Mouse (Mus musculus) heart, embryonic 10.5 days (tissue): ENCODE results near the gene Ppib. TPM values are rescaled to one million over a fixed set of nuclear protein-coding genes. Genes with fewer than 3 reads are reported as not detected.

Source experiments
- DNase-seq: peaks from one replicate; pipeline ENCODE4 v3.0.0-alpha.2; 2017; ENCODE audit warnings: low spot score
- H3K27ac ChIP-seq: fragments of 300-500 bp; sonication (generic); 2 replicates; pipeline ENCODE4 v1.5.1; 2016; ENCODE audit warnings: mild to moderate bottlenecking
- H3K27me3 ChIP-seq: fragments of 300-500 bp; sonication (generic); 2 replicates; pipeline ENCODE4 v1.6.1; 2016; ENCODE audit warnings: mild to moderate bottlenecking; ENCODE audit not compliant: poor library complexity, insufficient read depth, severe bottlenecking
- H3K36me3 ChIP-seq: fragments of 300-500 bp; sonication (generic); 2 replicates; pipeline ENCODE4 v1.6.1; 2016; ENCODE audit warnings: mild to moderate bottlenecking, moderate library complexity
- H3K4me1 ChIP-seq: fragments of 300-500 bp; sonication (generic); 2 replicates; pipeline ENCODE4 v1.6.1; 2016; ENCODE audit warnings: mild to moderate bottlenecking
- H3K4me3 ChIP-seq: fragments of 300-500 bp; sonication (generic); 2 replicates; pipeline ENCODE4 v1.5.1; 2016; ENCODE audit warnings: mild to moderate bottlenecking, moderate library complexity
- H3K9me3 ChIP-seq: fragments of 300-500 bp; sonication (generic); 2 replicates; pipeline ENCODE4 v1.6.1; 2016; ENCODE audit warnings: mild to moderate bottlenecking, moderate library complexity
- WGBS: fragments of 180-500 bp; shearing (Covaris S2); methylation state at CpG from one replicate; pipeline ENCODE4 v1.1.7; 2016; 5-methylcytosine and 5-hydroxymethylcytosine counted together
- polyA plus RNA-seq: library from polyadenylated mRNA; unstranded; fragments of >200 nt; fragmentation: Nextera tagmentation; extraction: Ambion mirVana; gene quantifications from 2 replicates; pipeline ENCODE4 v1.2.1, GENCODE M21; 2016

The Ppib gene
- 448 and 551 TPM in 2 replicates for polyA plus RNA-seq

DNA sequence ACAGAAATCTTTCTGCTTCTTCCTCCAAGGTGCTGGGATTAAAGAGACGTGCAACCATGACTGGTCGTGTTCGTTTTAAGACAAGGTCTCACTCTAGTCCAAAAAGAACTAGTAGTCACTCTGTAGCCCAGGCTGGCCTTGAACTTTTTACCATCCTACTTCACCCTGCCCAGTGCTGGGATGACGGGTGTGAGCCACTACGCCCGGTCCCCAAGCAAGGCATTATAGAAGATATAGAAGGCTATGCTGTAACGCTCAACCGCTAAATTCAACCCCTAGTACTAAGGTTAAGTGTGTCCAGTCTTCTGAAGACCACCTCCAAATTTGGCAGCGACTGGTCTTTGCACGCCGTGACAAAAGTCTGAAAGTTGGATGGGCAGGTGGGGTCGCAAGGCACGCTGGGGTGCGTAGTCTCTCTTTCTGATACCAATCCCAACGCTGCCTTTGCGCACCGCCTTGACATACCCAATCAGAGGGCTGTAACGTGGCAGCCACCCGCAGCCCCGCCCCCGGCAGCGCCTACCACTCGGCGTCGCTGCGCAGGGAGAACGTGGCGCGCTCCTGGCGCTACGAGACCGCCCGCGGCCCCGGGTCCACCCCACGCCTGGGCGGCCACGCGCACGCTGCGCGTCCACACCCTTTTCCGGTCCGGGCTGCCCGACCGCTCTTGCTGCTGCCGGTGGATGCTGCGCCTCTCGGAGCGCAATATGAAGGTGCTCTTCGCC lies at the start of gene Ppib:
Gene Ppib (plus strand): TSS at position 640 of the 725 bp plus-strand sequence.
- Histone ChIP-seq H3K9me3 (no peaks in the 10 kb centered on the region), H3K27me3 (no peaks in the 10 kb centered on the region), H3K4me3 (peak within 1 kb of the TSS; percentile 85), H3K4me1 (peaks cover 23% of the 10 kb centered on the region), H3K27ac (peak within 1 kb of the TSS; percentile 93), H3K36me3 (peaks cover 26% of the 10 kb centered on the region)
- peak; percentile 99 for DNase-seq
- 1% methylated on average over 51 of the region's 51 CpGs for WGBS

DNA sequence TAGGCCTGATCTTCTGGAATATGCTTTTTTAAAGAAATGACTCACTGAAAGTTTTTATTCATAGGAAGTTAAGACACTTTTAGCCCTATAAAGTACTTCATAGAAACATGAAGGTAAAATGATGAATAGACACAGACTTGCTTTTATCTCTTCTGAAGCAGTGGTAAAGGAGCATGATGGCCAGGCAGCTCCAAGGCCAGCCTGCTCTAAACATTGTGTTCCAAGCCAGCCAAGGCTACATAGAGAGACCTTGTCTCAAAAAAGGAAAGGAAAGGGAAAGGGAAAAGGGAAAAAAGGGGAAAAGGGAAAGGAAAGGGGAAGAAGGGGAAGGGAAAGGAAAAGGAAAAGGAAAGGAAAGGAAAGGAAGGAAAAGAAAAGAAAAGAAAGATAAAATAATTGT lies 39.4 kb upstream of the Ppib start:
- no peak for DNase-seq

DNA sequence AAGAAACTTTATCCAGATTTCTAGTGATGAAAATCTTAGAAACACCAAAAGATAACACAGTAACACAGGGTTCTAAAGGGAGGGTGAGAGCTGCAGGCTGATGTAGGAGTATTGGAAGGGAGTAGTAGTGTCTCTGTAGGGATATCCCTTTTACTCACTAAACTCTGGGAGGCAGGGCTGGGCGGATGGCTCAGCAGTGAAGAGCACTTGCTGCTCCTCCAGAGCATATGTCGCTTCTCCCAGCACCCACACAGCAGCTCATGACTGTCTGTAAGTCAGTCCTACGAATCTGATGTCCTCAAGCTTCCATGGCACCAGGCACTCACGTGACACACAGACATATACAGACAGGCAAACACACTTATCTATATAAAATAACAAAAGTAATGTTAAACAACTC lies 21.9 kb upstream of the Ppib start:
- Histone ChIP-seq H3K4me1 (0 out of 2 replicates have a peak, but pooled peaks cover 3% of the 10 kb centered on the region), H3K9me3 (no peaks in the 10 kb centered on the region), H3K36me3 (peaks cover 48% of the 10 kb centered on the region), H3K4me3 (no peak overlapping the region), H3K27ac (no peak overlapping the region), H3K27me3 (no peaks in the 10 kb centered on the region)
- WGBS, result 81% methylated on average over 4 of the region's 4 CpGs
- DNase-seq, result peak; percentile 13

More for the DNA sequence above, 39.4 kb upstream of the Ppib start:
- no peak overlapping the region for H3K4me3 ChIP-seq
- no peaks in the 10 kb centered on the region for H3K4me1 ChIP-seq
- no peaks in the 10 kb centered on the region for H3K9me3 ChIP-seq
- H3K36me3 ChIP-seq, result peaks cover 23% of the 10 kb centered on the region
- no peaks in the 10 kb centered on the region for H3K27me3 ChIP-seq
- H3K27ac ChIP-seq, result no peak overlapping the region

DNA sequence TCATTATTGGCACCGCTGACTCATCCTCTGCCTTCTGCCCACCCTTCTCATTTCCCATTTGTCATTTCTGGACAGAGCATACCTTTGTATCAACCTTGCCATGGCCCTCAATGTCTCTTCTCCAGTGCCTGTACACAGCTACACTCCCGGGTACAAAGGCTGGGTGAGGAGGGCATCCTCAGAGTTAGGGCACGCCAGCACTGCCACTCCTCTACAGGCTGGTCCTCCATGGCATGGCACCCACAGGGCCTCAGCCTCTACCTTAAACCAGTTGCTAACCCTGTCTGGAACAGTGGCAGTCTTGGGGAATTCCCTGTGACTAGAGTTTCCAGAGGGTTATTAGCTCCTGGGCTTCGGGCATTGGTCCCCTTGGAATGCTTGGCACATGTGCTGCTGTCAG lies 21.4 kb upstream of the Ppib start:
- peaks cover 48% of the 10 kb centered on the region for H3K36me3 ChIP-seq
- 91% methylated on average over 4 of the region's 4 CpGs for WGBS
- peak; percentile 65 for DNase-seq
- H3K4me1 ChIP-seq, result 0 out of 2 replicates have a peak, but pooled peaks cover 3% of the 10 kb centered on the region
- no peak overlapping the region for H3K4me3 ChIP-seq
- no peaks in the 10 kb centered on the region for H3K27me3 ChIP-seq
- no peak overlapping the region for H3K27ac ChIP-seq
- no peaks in the 10 kb centered on the region for H3K9me3 ChIP-seq

DNA sequence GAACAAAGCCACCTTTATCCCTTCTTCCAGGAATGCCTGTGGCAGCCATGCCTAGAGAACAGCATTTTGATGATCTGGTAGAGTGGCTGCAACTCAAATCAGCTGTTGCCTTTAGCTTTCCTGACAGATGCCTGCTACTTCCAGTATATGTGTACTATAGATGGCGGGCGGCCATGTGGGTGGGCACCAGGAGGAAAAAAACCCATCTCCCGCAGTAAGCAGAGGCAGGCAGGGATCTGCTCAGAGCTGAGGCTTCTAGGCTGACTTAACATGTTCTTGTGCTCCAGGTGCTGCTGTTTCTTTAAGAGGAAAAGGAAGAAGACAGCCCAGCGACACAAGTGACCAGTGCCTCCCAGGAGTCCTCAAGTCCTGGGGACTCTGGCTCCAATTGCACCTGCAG lies 20.7 kb upstream of the Ppib start:
- H3K36me3 ChIP-seq, result peaks cover 44% of the 10 kb centered on the region
- H3K9me3 ChIP-seq, result no peaks in the 10 kb centered on the region
- DNase-seq, result peak; percentile 56
- H3K27ac ChIP-seq, result no peak overlapping the region
- 0 out of 2 replicates have a peak, but pooled peaks cover 3% of the 10 kb centered on the region for H3K4me1 ChIP-seq
- no peak overlapping the region for H3K4me3 ChIP-seq
- WGBS, result 77% methylated on average over 4 of the region's 4 CpGs
- H3K27me3 ChIP-seq, result no peaks in the 10 kb centered on the region

DNA sequence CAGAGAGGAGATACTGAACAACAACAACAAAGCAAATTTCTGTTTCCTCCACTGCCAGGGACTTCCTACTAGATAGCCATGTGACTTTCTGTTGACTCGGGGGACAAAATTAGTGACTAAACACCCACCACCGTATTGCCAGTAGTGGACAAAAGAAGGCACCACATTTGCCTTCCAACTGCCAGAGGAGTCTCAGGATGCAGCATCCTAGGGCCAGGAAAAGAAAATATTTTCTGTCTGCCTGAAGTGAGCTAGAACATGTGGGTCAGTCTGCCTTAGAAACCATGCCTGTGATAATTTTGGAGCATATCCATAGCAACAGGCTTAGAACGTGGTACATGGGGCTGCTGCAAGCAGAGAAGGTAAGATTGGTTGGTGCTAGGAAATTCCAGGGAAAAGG lies 19.2 kb upstream of the Ppib start:
- Histone ChIP-seq H3K9me3 (no peaks in the 10 kb centered on the region), H3K36me3 (peaks cover 39% of the 10 kb centered on the region), H3K27ac (no peak overlapping the region), H3K4me1 (0 out of 2 replicates have a peak, but pooled peaks cover 3% of the 10 kb centered on the region), H3K4me3 (no peak overlapping the region), H3K27me3 (no peaks in the 10 kb centered on the region)
- WGBS, result 77% methylated on average over 3 of the region's 3 CpGs
- DNase-seq, result peak; percentile 42

DNA sequence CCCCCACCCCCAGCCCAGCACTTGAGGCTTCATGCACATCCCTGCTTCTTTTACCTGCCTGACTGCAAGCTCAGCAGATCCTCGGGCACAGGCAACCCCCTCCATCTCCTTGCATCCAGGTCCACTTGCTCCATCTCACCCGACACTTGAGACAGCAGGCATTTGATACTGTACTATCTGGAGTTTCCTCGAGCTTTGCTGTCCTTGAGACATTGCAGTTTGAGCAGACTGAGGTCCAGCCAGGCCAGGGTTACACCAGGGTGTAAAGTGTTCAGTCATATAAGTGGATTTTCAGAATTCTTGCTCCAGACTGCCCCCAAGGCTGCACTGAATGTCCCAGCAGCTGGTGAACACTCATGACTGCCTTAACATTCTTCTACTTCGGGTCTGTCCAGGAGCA lies 17.7 kb upstream of the Ppib start:
- H3K9me3 ChIP-seq, result no peaks in the 10 kb centered on the region
- peak; percentile 68 for DNase-seq
- H3K27me3 ChIP-seq, result no peaks in the 10 kb centered on the region
- 67% methylated on average over 4 of the region's 4 CpGs for WGBS
- no peak overlapping the region for H3K4me3 ChIP-seq
- H3K4me1 ChIP-seq, result 0 out of 2 replicates have a peak, but pooled peaks cover 3% of the 10 kb centered on the region
- H3K27ac ChIP-seq, result no peak overlapping the region
- peaks cover 29% of the 10 kb centered on the region for H3K36me3 ChIP-seq

DNA sequence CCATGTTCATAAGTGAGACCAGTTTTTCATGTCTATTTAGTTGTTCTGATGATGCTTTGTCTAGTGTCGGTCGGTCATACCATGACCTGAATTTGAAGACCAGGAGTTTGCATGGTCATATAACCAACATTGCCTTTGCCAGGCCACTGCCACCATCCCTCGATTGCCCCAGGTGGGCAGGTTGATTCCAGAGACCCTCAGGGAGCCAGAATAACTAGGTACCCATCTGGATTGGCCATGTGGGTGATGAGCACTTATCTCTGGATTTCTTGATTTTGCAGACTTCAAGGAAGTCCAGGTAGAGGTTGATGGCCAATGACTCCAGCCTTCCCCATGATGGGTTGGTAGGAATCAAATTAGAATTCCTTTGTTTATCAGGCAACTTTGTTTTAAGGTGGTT lies 16.8 kb upstream of the Ppib start:
- WGBS, result 94% methylated on average over 3 of the region's 3 CpGs
- Histone ChIP-seq H3K36me3 (peaks cover 22% of the 10 kb centered on the region), H3K27ac (no peak overlapping the region), H3K4me3 (no peak overlapping the region), H3K9me3 (no peaks in the 10 kb centered on the region), H3K27me3 (no peaks in the 10 kb centered on the region), H3K4me1 (0 out of 2 replicates have a peak, but pooled peaks cover 3% of the 10 kb centered on the region)
- peak; percentile 68 for DNase-seq

DNA sequence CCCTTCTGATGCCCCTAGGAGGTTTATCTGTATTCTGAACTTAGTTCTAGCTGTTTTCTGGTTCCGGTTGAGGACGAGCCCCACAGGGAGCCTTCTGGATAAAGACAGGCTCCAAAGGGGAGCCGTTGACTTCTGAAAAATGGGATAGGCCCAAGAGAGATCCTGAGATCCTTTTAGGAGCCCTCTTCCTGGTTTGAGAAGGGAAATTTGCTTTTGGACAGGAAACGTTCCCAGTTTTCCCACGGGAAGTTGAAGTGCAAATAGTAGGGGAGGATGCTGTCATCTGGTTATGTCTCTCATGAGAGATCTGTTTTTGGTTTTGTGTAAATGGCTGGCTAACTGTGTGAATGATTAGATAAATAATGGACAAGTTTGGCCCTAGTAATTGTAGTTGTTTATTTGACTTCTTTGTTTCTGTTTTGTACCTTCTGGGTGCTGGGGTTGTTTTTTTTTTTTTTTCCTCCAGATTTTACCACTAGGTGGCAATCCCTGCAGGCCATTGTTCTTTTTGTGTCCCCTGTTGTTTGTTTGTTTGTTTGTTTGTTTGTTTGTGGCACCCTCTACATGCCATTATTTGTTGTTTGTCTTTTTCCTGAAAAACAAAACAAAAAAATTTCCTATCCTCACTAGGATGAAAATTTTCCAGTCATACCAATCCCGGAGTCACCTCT lies 10.0 kb upstream of the Ppib start:
- Histone ChIP-seq H3K36me3 (no peaks in the 10 kb centered on the region), H3K27me3 (no peaks in the 10 kb centered on the region), H3K4me1 (no peaks in the 10 kb centered on the region; the same call in 1 of the 2 replicates), H3K27ac (no peak overlapping the region), H3K9me3 (no peaks in the 10 kb centered on the region), H3K4me3 (no peak overlapping the region)
- WGBS, result 66% methylated on average over 6 of the region's 6 CpGs
- peak; percentile 3 for DNase-seq

DNA sequence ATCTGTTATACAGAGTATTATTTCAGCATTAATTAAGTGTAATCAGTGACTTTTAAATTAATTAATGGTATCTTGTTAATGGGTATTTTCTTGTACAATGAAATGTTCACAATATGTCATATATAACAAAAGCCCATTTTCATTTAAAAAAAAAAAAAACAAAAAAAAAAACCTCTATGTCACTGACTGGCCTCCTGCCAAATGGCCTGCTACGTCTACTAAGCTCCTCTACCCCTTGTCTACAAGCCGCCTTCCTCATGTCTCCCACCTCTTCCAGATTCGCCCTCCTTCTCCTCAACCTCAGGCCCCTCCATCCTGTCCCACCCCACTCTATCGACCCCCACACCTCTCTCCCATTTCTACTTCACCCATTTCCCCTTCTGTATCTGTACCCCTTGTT lies 8.5 kb upstream of the Ppib start:
- Histone ChIP-seq H3K4me1 (no peaks in the 10 kb centered on the region; the same call in 1 of the 2 replicates), H3K27ac (no peak overlapping the region), H3K4me3 (no peak overlapping the region), H3K36me3 (no peaks in the 10 kb centered on the region), H3K9me3 (no peaks in the 10 kb centered on the region), H3K27me3 (no peaks in the 10 kb centered on the region)
- DNase-seq, result peak; percentile 13
- 72% methylated on average over 4 of the region's 4 CpGs for WGBS

DNA sequence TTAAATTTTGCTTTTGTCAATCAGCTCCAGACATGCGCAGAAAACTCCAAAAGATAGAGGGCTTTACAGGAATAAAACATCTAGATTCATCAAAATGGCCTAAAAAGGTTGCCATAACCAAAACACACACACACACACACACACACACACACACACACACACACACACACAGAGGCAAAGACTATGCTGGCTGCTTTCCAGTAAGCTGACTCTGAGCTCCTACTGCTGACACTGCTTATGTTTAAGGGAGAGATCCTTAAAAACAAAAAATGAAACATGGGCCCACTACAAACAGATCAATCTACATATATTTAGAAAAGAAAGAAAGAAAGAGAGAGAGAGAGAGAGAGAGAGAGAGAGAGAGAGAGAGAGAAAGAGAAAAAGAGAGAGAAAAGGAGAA lies 7.3 kb upstream of the Ppib start:
- no peaks in the 10 kb centered on the region for H3K9me3 ChIP-seq

DNA sequence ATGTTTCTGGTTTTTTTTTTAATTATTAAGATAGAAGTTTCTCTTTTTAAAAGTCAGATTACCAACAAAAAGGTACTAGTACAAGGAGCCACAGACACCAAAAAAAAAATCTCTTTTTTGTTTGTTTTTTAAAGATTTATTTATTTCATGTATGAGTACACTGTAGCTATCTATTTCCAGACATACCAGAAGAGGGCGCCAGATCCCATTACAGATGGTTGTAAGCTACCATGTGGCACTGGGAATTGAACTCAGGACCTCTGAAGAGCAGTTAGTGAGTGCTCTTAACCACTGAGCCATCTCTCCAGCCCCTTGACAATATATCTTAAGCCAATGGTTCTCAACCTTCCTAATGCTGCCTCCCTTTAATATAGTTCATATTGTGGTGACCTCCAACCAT lies 6.4 kb upstream of the Ppib start:
- Histone ChIP-seq H3K27me3 (no peaks in the 10 kb centered on the region), H3K9me3 (no peaks in the 10 kb centered on the region), H3K36me3 (no peaks in the 10 kb centered on the region), H3K27ac (no peak overlapping the region), H3K4me1 (no peaks in the 10 kb centered on the region; the same call in 1 of the 2 replicates), H3K4me3 (no peak overlapping the region)
- no peak for DNase-seq
- WGBS, result 29% methylated on average over 1 of the region's 1 CpGs

More for the DNA sequence above, 7.3 kb upstream of the Ppib start:
- Histone ChIP-seq H3K27me3 (no peaks in the 10 kb centered on the region), H3K36me3 (no peaks in the 10 kb centered on the region), H3K4me1 (no peaks in the 10 kb centered on the region; the same call in 1 of the 2 replicates), H3K27ac (no peak overlapping the region), H3K4me3 (no peak overlapping the region)
- DNase-seq, result no peak
- WGBS, result 93% methylated on average over 1 of the region's 1 CpGs

DNA sequence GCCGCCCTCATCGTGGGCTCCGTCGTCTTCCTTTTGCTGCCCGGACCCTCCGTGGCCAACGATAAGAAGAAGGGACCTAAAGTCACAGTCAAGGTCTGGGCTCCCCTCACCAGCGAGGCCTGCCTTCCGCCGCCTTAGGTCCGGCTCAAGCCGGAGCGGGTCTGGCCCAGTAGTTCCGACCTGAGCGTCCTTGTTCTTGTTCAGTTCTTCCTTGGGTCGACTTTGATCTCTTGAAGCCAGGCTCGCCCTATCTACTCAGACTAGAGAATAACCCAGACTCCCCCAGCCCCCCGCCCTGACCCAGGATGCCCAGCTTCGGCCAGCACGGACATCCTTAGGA lies 256 bp downstream of the Ppib start:
- no peak for DNase-seq
- under 1% methylated on average over 20 of the region's 20 CpGs for WGBS
- H3K4me3 ChIP-seq, result peak overlapping the region; percentile 85
- H3K4me1 ChIP-seq, result peaks cover 23% of the 10 kb centered on the region
- H3K27me3 ChIP-seq, result no peaks in the 10 kb centered on the region
- peaks cover 30% of the 10 kb centered on the region for H3K36me3 ChIP-seq
- peak overlapping the region; percentile 93 for H3K27ac ChIP-seq
- no peaks in the 10 kb centered on the region for H3K9me3 ChIP-seq
